Mouse (Mus musculus) liver, embryonic 15.5 days (tissue): ENCODE measurements around the gene Rpusd3. TPM values are rescaled to one million over a fixed set of nuclear protein-coding genes. Genes with fewer than 3 reads are reported as not detected.

Source experiments
- ATAC-seq: fragments of 200-750 bp; cut with Nextera tagmentation; 2 replicates; pipeline ENCODE4 v1.8.0; 2017; ENCODE audit warnings: moderate number of reproducible peaks, mild to moderate bottlenecking, moderate library complexity; ENCODE audit not compliant: insufficient read depth
- H3K27ac ChIP-seq: fragments of 300-500 bp; sonication (generic); replicated peaks from 2 replicates; pipeline ENCODE4 v1.5.1; 2015; ENCODE audit warnings: mild to moderate bottlenecking, inconsistent platforms
- H3K27me3 ChIP-seq: fragments of 300-500 bp; sonication (generic); 2 replicates; pipeline ENCODE4 v1.6.1; 2015; ENCODE audit warnings: mild to moderate bottlenecking, inconsistent platforms
- H3K36me3 ChIP-seq: fragments of 300-500 bp; sonication (generic); replicated peaks from 2 replicates; pipeline ENCODE4 v1.6.1; 2015; ENCODE audit warnings: moderate library complexity, mild to moderate bottlenecking, inconsistent platforms
- H3K4me1 ChIP-seq: fragments of 300-500 bp; sonication (generic); replicated peaks from 2 replicates; pipeline ENCODE4 v1.6.1; 2015; ENCODE audit warnings: inconsistent platforms
- H3K4me2 ChIP-seq: fragments of 300-500 bp; sonication (generic); 2 replicates; pipeline ENCODE4 v1.6.1; 2015; ENCODE audit warnings: moderate library complexity, mild to moderate bottlenecking, inconsistent platforms
- H3K4me3 ChIP-seq: fragments of 300-500 bp; sonication (generic); replicated peaks from 2 replicates; pipeline ENCODE4 v1.5.1; 2015; ENCODE audit warnings: mild to moderate bottlenecking, inconsistent platforms
- H3K9ac ChIP-seq: fragments of 300-500 bp; sonication (generic); 2 replicates; pipeline ENCODE4 v1.6.1; 2015; ENCODE audit warnings: moderate library complexity, mild to moderate bottlenecking, inconsistent platforms
- H3K9me3 ChIP-seq: fragments of 300-500 bp; sonication (generic); replicated peaks from 2 replicates; pipeline ENCODE4 v1.6.1; 2016; ENCODE audit warnings: inconsistent platforms
- WGBS: fragments of 180-500 bp; shearing (Covaris S2); methylation state at CpG from one replicate; pipeline ENCODE4 v1.1.7; 2015; ENCODE audit warnings: mixed read lengths; ENCODE audit not compliant: insufficient replicate concordance; 5-methylcytosine and 5-hydroxymethylcytosine counted together
- microRNA-seq: library from miRNA; unstranded; fragments of <30 nt; microRNA quantifications from one replicate; pipeline ENCODE4, GENCODE M21; 2016
- polyA plus RNA-seq: library from polyadenylated mRNA; unstranded; fragments of >200 nt; fragmentation: Nextera tagmentation; extraction: Ambion mirVana; gene quantifications from 2 replicates; pipeline ENCODE4 v1.2.1, GENCODE M21; 2015

Rpusd3 gene
- polyA plus RNA-seq, 1 experiment from 2014 or later: 16.5 TPM

GRCm38 (mm10) chr6:113367574-113367973, 51.6 kb downstream of the Rpusd3 start:
- H3K4me3 ChIP-seq: no peak overlapping the region
- H3K4me1 ChIP-seq: peaks cover 3% of the 10 kb centered on the region
- no peaks in the 10 kb centered on the region for H3K9me3 ChIP-seq
- no peak overlapping the region for H3K4me2 ChIP-seq
- no peak overlapping the region for H3K9ac ChIP-seq
- peaks cover 57% of the 10 kb centered on the region for H3K36me3 ChIP-seq
- WGBS: 98% methylated on average over 1 of the region's 1 CpGs
- no peak for ATAC-seq
- H3K27ac ChIP-seq: no peak overlapping the region
- H3K27me3 ChIP-seq: no peaks in the 10 kb centered on the region

- Histone ChIP-seq H3K9ac (no peak overlapping the region), H3K36me3 (peaks cover 47% of the 10 kb centered on the region), H3K27me3 (no peaks in the 10 kb centered on the region), H3K4me1 (no peaks in the 10 kb centered on the region), H3K4me2 (no peak overlapping the region), H3K4me3 (no peak overlapping the region), H3K27ac (no peak overlapping the region), H3K9me3 (no peaks in the 10 kb centered on the region)
- 87% methylated on average over 6 of the region's 6 CpGs for WGBS
- no peak for ATAC-seq
These were observed 52.5 kb downstream of the Rpusd3 start for GRCm38 (mm10) chr6:113366639-113367038.

Small RNA genes within 50 kb of the gene (microRNA-seq; reads per million reads assigned to microRNA genes)
- not detected for gene Gm24387

Other genes starting within 250 kb of the Rpusd3 start
- gene Lhfpl4, start 224.0 kb downstream of the Rpusd3 start, polyA plus RNA-seq: 0.22 and 0.23 TPM in 2 replicates
- gene Mtmr14, start 181.5 kb downstream of the Rpusd3 start, polyA plus RNA-seq: 19.3 and 21.7 TPM in 2 replicates
- not detected in 2 replicates for gene Cpne9, start 137.0 kb downstream of the Rpusd3 start, polyA plus RNA-seq
- gene Brpf1, start 112.2 kb downstream of the Rpusd3 start, polyA plus RNA-seq: 7.8 and 10.3 TPM in 2 replicates
- 5.2 and 5.4 TPM in 2 replicates for gene Ogg1, start 92.4 kb downstream of the Rpusd3 start, polyA plus RNA-seq
- 18.2 and 21.1 TPM in 2 replicates for gene Camk1, start 75.4 kb downstream of the Rpusd3 start, polyA plus RNA-seq
- gene Tada3, start 41.5 kb downstream of the Rpusd3 start, polyA plus RNA-seq: 17.8 and 18.7 TPM in 2 replicates
- 188 and 202 TPM in 2 replicates for gene Arpc4, start 41.2 kb downstream of the Rpusd3 start, polyA plus RNA-seq
- gene Ttll3, start 30.1 kb downstream of the Rpusd3 start, polyA plus RNA-seq: 0.98 and 1.3 TPM in 2 replicates
- gene Cidec, start 16.4 kb upstream of the Rpusd3 start, polyA plus RNA-seq: not detected in 2 replicates
- gene Jagn1, start 23.2 kb upstream of the Rpusd3 start, polyA plus RNA-seq: 31.7 and 33.1 TPM in 2 replicates
- 0.09 and 0.33 TPM in 2 replicates for gene Il17re, start 39.1 kb upstream of the Rpusd3 start, polyA plus RNA-seq
- gene Il17rc, start 52.1 kb upstream of the Rpusd3 start, polyA plus RNA-seq: 9.1 and 12.0 TPM in 2 replicates
- 7.1 and 7.6 TPM in 2 replicates for gene Creld1, start 64.0 kb upstream of the Rpusd3 start, polyA plus RNA-seq
- 0.03 and 0.07 TPM in 2 replicates for gene Prrt3, start 82.6 kb upstream of the Rpusd3 start, polyA plus RNA-seq
- gene Emc3, start 112.3 kb upstream of the Rpusd3 start, polyA plus RNA-seq: 40.9 and 41.2 TPM in 2 replicates
- 7.5 and 8.4 TPM in 2 replicates for gene Fancd2, start 112.3 kb upstream of the Rpusd3 start, polyA plus RNA-seq
- not detected in 2 replicates for gene Fancd2os, start 181.4 kb upstream of the Rpusd3 start, polyA plus RNA-seq
- 79.4 and 80.7 TPM in 2 replicates for gene Brk1, start 185.4 kb upstream of the Rpusd3 start, polyA plus RNA-seq
- gene Vhl, start 204.6 kb upstream of the Rpusd3 start, polyA plus RNA-seq: 8.7 and 10.8 TPM in 2 replicates
- 11.9 and 13.5 TPM in 2 replicates for gene Irak2, start 219.1 kb upstream of the Rpusd3 start, polyA plus RNA-seq